Mouse (Mus musculus) limb, embryonic 10.5 days (tissue): ENCODE results near the gene Gm10073. TPM values are rescaled to one million over a fixed set of nuclear protein-coding genes. Genes with fewer than 3 reads are reported as not detected.
"Not testable (repeated sequence)": the region's sequence is repeated elsewhere in the genome, so short reads cannot be mapped to it uniquely, and the experiment has no call there.

Experiments
- DNase-seq: peaks from one replicate; pipeline ENCODE4 v3.0.0-alpha.2; 2017; ENCODE audit warnings: low spot score
- H3K27ac ChIP-seq: fragments of 300-500 bp; sonication (generic); 2 replicates; pipeline ENCODE4 v1.5.1; 2016; ENCODE audit warnings: mild to moderate bottlenecking
- H3K27me3 ChIP-seq: fragments of 300-500 bp; sonication (generic); 2 replicates; pipeline ENCODE4 v1.6.1; 2016; ENCODE audit warnings: low read depth, mild to moderate bottlenecking; ENCODE audit not compliant: poor library complexity, severe bottlenecking
- H3K36me3 ChIP-seq: fragments of 300-500 bp; sonication (generic); 2 replicates; pipeline ENCODE4 v1.6.1; 2016; ENCODE audit warnings: mild to moderate bottlenecking, moderate library complexity
- H3K4me1 ChIP-seq: fragments of 300-500 bp; sonication (generic); 2 replicates; pipeline ENCODE4 v1.6.1; 2016
- H3K4me3 ChIP-seq: fragments of 300-500 bp; sonication (generic); 2 replicates; pipeline ENCODE4 v1.5.1; 2016; ENCODE audit warnings: mild to moderate bottlenecking, moderate library complexity
- H3K9me3 ChIP-seq: fragments of 300-500 bp; sonication (generic); replicated peaks from 2 replicates; pipeline ENCODE4 v1.6.1; 2016; ENCODE audit warnings: mild to moderate bottlenecking
- WGBS: fragments of 180-500 bp; shearing (Covaris S2); methylation state at CpG from one replicate; pipeline ENCODE4 v1.1.7; 2016; 5-methylcytosine and 5-hydroxymethylcytosine counted together
- polyA plus RNA-seq: library from polyadenylated mRNA; unstranded; fragments of >200 nt; fragmentation: Nextera tagmentation; extraction: Ambion mirVana; gene quantifications from 2 replicates; pipeline ENCODE4 v1.2.1, GENCODE M21; 2016

Gene Gm10073
- polyA plus RNA-seq, 1 experiment from 2014 or later: 7.9 TPM

GRCm38 (mm10) chr8:106588443-106589431 lies 15.5 kb upstream of the Gm10073 start:
- H3K4me1 ChIP-seq: peaks cover 5% of the 10 kb centered on the region; the same call in 1 of the 2 replicates
- H3K4me3 ChIP-seq: no peak overlapping the region
- no peak for DNase-seq
- no peak overlapping the region for H3K27ac ChIP-seq
- no peaks in the 10 kb centered on the region for H3K36me3 ChIP-seq
- H3K9me3 ChIP-seq: no peaks in the 10 kb centered on the region
- WGBS: 78% methylated on average over 3 of the region's 3 CpGs
- H3K27me3 ChIP-seq: no peaks in the 10 kb centered on the region

GRCm38 (mm10) chr8:106586896-106587295 lies 13.6 kb upstream of the Gm10073 start:
- WGBS: 90% methylated on average over 8 of the region's 8 CpGs
- Histone ChIP-seq H3K36me3 (no peaks in the 10 kb centered on the region), H3K27me3 (no peaks in the 10 kb centered on the region), H3K27ac (no peak overlapping the region), H3K4me3 (no peak overlapping the region), H3K9me3 (no peaks in the 10 kb centered on the region), H3K4me1 (peaks cover 5% of the 10 kb centered on the region; the same call in 1 of the 2 replicates)
- DNase-seq: no peak

- no peaks in the 10 kb centered on the region for H3K27me3 ChIP-seq
- 93% methylated on average over 3 of the region's 3 CpGs for WGBS
- no peak for DNase-seq
- H3K9me3 ChIP-seq: no peaks in the 10 kb centered on the region
- no peaks in the 10 kb centered on the region for H3K36me3 ChIP-seq
- H3K4me3 ChIP-seq: no peak overlapping the region
- H3K4me1 ChIP-seq: peaks cover 5% of the 10 kb centered on the region; the same call in 1 of the 2 replicates
- H3K27ac ChIP-seq: no peak overlapping the region
Observed at GRCm38 (mm10) chr8:106585671-106586037, 12.4 kb upstream of the Gm10073 start.

GRCm38 (mm10) chr8:106584942-106585670 lies 11.8 kb upstream of the Gm10073 start:
- no peak overlapping the region for H3K4me3 ChIP-seq
- WGBS: 77% methylated on average over 11 of the region's 11 CpGs
- no peaks in the 10 kb centered on the region for H3K9me3 ChIP-seq
- no peak overlapping the region for H3K27ac ChIP-seq
- DNase-seq: no peak
- H3K36me3 ChIP-seq: no peaks in the 10 kb centered on the region
- peaks cover 5% of the 10 kb centered on the region; the same call in 1 of the 2 replicates for H3K4me1 ChIP-seq
- H3K27me3 ChIP-seq: no peaks in the 10 kb centered on the region

GRCm38 (mm10) chr8:106581344-106582088 lies 8.3 kb upstream of the Gm10073 start:
- H3K9me3 ChIP-seq: no peaks in the 10 kb centered on the region
- peaks cover 5% of the 10 kb centered on the region; the same call in 1 of the 2 replicates for H3K4me1 ChIP-seq
- DNase-seq: no peak
- H3K4me3 ChIP-seq: no peak overlapping the region
- H3K27ac ChIP-seq: no peak overlapping the region
- no peaks in the 10 kb centered on the region for H3K27me3 ChIP-seq
- no peaks in the 10 kb centered on the region for H3K36me3 ChIP-seq
- 74% methylated on average over 6 of the region's 6 CpGs for WGBS

- Histone ChIP-seq H3K9me3 (no peaks in the 10 kb centered on the region), H3K4me1 (no peaks in the 10 kb centered on the region), H3K27ac (no peak overlapping the region), H3K36me3 (no peaks in the 10 kb centered on the region), H3K4me3 (no peak overlapping the region), H3K27me3 (no peaks in the 10 kb centered on the region)
- 85% methylated on average over 2 of the region's 2 CpGs for WGBS
- DNase-seq: no peak
Observed at GRCm38 (mm10) chr8:106579510-106579909, 6.2 kb upstream of the Gm10073 start.

- no peaks in the 10 kb centered on the region for H3K36me3 ChIP-seq
- no peaks in the 10 kb centered on the region for H3K4me1 ChIP-seq
- H3K27me3 ChIP-seq: no peaks in the 10 kb centered on the region
- WGBS: 50% methylated on average over 6 of the region's 6 CpGs
- H3K27ac ChIP-seq: no peak overlapping the region
- DNase-seq: no peak
- no peaks in the 10 kb centered on the region for H3K9me3 ChIP-seq
- no peak overlapping the region for H3K4me3 ChIP-seq
Observed at GRCm38 (mm10) chr8:106576849-106577555, 3.7 kb upstream of the Gm10073 start.

GRCm38 (mm10) chr8:106574283-106574682 lies 1.0 kb upstream of the Gm10073 start:
- H3K27ac ChIP-seq: no peak overlapping the region

GRCm38 (mm10) chr8:106572175-106572574 lies 1.1 kb downstream of the Gm10073 start:
- 75% methylated on average over 1 of the region's 1 CpGs for WGBS
- H3K27me3 ChIP-seq, H3K36me3 ChIP-seq, H3K4me1 ChIP-seq, DNase-seq, H3K4me3 ChIP-seq, H3K9me3 ChIP-seq, H3K27ac ChIP-seq: not testable (repeated sequence)

More at GRCm38 (mm10) chr8:106574283-106574682, 1.0 kb upstream of the Gm10073 start:
- no peak for DNase-seq
- H3K4me3 ChIP-seq: no peak overlapping the region
- no peaks in the 10 kb centered on the region for H3K36me3 ChIP-seq
- H3K27me3 ChIP-seq: no peaks in the 10 kb centered on the region
- WGBS: 92% methylated on average over 4 of the region's 4 CpGs
- no peaks in the 10 kb centered on the region for H3K4me1 ChIP-seq
- no peaks in the 10 kb centered on the region for H3K9me3 ChIP-seq

- WGBS: 78% methylated on average over 5 of the region's 5 CpGs
- no peaks in the 10 kb centered on the region for H3K36me3 ChIP-seq
- no peaks in the 10 kb centered on the region for H3K9me3 ChIP-seq
- H3K4me3 ChIP-seq: no peak overlapping the region
- no peak for DNase-seq
- no peak overlapping the region for H3K27ac ChIP-seq
- no peaks in the 10 kb centered on the region for H3K4me1 ChIP-seq
- H3K27me3 ChIP-seq: no peaks in the 10 kb centered on the region
Observed at GRCm38 (mm10) chr8:106571551-106572172, 1.6 kb downstream of the Gm10073 start.

- H3K36me3 ChIP-seq: no peaks in the 10 kb centered on the region
- no peaks in the 10 kb centered on the region for H3K9me3 ChIP-seq
- no peaks in the 10 kb centered on the region for H3K27me3 ChIP-seq
- no peak overlapping the region for H3K27ac ChIP-seq
- H3K4me1 ChIP-seq: no peaks in the 10 kb centered on the region
- WGBS: 64% methylated on average over 4 of the region's 4 CpGs
- H3K4me3 ChIP-seq: no peak overlapping the region
- DNase-seq: no peak
Observed at GRCm38 (mm10) chr8:106570386-106570785, 2.9 kb downstream of the Gm10073 start.

- Histone ChIP-seq H3K27ac (no peak overlapping the region), H3K4me1 (no peaks in the 10 kb centered on the region), H3K9me3 (no peaks in the 10 kb centered on the region), H3K36me3 (no peaks in the 10 kb centered on the region), H3K27me3 (no peaks in the 10 kb centered on the region), H3K4me3 (no peak overlapping the region)
- 89% methylated on average over 6 of the region's 7 CpGs for WGBS
- DNase-seq: no peak
Observed at GRCm38 (mm10) chr8:106569006-106569405, 4.3 kb downstream of the Gm10073 start.
